Mouse (Mus musculus) heart, embryonic 11.5 days (tissue): Measurements from ENCODE around the gene Slc25a36. TPM values are rescaled to one million over a fixed set of nuclear protein-coding genes. Genes with fewer than 3 reads are reported as not detected.

Experiments used
- ATAC-seq: fragments of 200-750 bp; cut with Nextera tagmentation; replicated peaks from 2 replicates; pipeline ENCODE4 v1.8.0; 2017; ENCODE audit warnings: moderate library complexity; ENCODE audit not compliant: insufficient number of reproducible peaks, low FRiP score, low TSS enrichment
- H3K27ac ChIP-seq: fragments of 300-500 bp; sonication (generic); 2 replicates; pipeline ENCODE4 v1.5.1; 2014; ENCODE audit warnings: mild to moderate bottlenecking, low read depth, low read length
- H3K27me3 ChIP-seq: fragments of 300-500 bp; sonication (generic); 2 replicates; pipeline ENCODE4 v1.6.1; 2014; ENCODE audit warnings: mild to moderate bottlenecking, low read length, mixed read lengths; ENCODE audit not compliant: control insufficient read depth, insufficient read depth
- H3K36me3 ChIP-seq: fragments of 300-500 bp; sonication (generic); 2 replicates; pipeline ENCODE4 v1.6.1; 2014; ENCODE audit warnings: mild to moderate bottlenecking, low read length, moderate library complexity, mixed read lengths; ENCODE audit not compliant: control insufficient read depth, insufficient read depth
- H3K4me1 ChIP-seq: fragments of 300-500 bp; sonication (generic); 2 replicates; pipeline ENCODE4 v1.6.1; 2014; ENCODE audit warnings: low read length; ENCODE audit not compliant: control insufficient read depth, insufficient read depth
- H3K4me2 ChIP-seq: fragments of 300-500 bp; sonication (generic); 2 replicates; pipeline ENCODE4 v1.6.1; 2014; ENCODE audit warnings: mild to moderate bottlenecking, moderate library complexity
- H3K4me3 ChIP-seq: fragments of 300-500 bp; sonication (generic); 2 replicates; pipeline ENCODE4 v1.5.1; 2014; ENCODE audit warnings: low read depth, low read length
- H3K9ac ChIP-seq: fragments of 300-500 bp; sonication (generic); 2 replicates; pipeline ENCODE4 v1.6.1; 2014; ENCODE audit warnings: mild to moderate bottlenecking, low read depth, low read length, moderate library complexity
- H3K9me3 ChIP-seq: fragments of 300-500 bp; sonication (generic); replicated peaks from 2 replicates; pipeline ENCODE4 v1.6.1; 2016; ENCODE audit warnings: low read length; ENCODE audit not compliant: control insufficient read depth
- WGBS: fragments of 180-500 bp; shearing (Covaris S2); extraction: QIAGEN DNeasy Blood & Tissue Kit; methylation state at CpG from one replicate; pipeline ENCODE4 v1.1.7; 2014; ENCODE audit not compliant: insufficient replicate concordance; 5-methylcytosine and 5-hydroxymethylcytosine counted together
- polyA plus RNA-seq: library from polyadenylated mRNA; unstranded; fragments of >200 nt; fragmentation: Nextera tagmentation; extraction: Ambion mirVana; gene quantifications from 2 replicates; pipeline ENCODE4 v1.2.1, GENCODE M21; 2014

Gene Slc25a36
- polyA plus RNA-seq, 1 experiment from 2014 or later, result 79.6 TPM

- no peak overlapping the region for H3K27ac ChIP-seq
- no peaks in the 10 kb centered on the region for H3K36me3 ChIP-seq
- no peak for ATAC-seq
- no peak overlapping the region for H3K4me2 ChIP-seq
- H3K9ac ChIP-seq, result no peak overlapping the region
- H3K27me3 ChIP-seq, result no peaks in the 10 kb centered on the region
- H3K4me1 ChIP-seq, result peaks cover 10% of the 10 kb centered on the region; the same call in 1 of the 2 replicates
- no peak overlapping the region for H3K4me3 ChIP-seq
- no peaks in the 10 kb centered on the region for H3K9me3 ChIP-seq
- 60% methylated on average over 14 of the region's 14 CpGs for WGBS
Measured at GRCm38 (mm10) chr9:97055906-97056305, 55.1 kb downstream of the Slc25a36 start.

GRCm38 (mm10) chr9:97051176-97051575 is 59.8 kb downstream of the Slc25a36 start:
- no peaks in the 10 kb centered on the region for H3K36me3 ChIP-seq
- H3K9me3 ChIP-seq, result no peaks in the 10 kb centered on the region
- H3K4me2 ChIP-seq, result no peak overlapping the region
- no peak overlapping the region for H3K27ac ChIP-seq
- 57% methylated on average over 8 of the region's 8 CpGs for WGBS
- peaks cover 2% of the 10 kb centered on the region; the same call in 1 of the 2 replicates for H3K4me1 ChIP-seq
- H3K27me3 ChIP-seq, result no peaks in the 10 kb centered on the region
- no peak for ATAC-seq
- H3K4me3 ChIP-seq, result no peak overlapping the region
- H3K9ac ChIP-seq, result no peak overlapping the region

GRCm38 (mm10) chr9:97046240-97046639 is 64.7 kb downstream of the Slc25a36 start:
- H3K27me3 ChIP-seq, result no peaks in the 10 kb centered on the region
- no peaks in the 10 kb centered on the region for H3K4me1 ChIP-seq
- H3K27ac ChIP-seq, result no peak overlapping the region
- no peak overlapping the region for H3K9ac ChIP-seq
- no peaks in the 10 kb centered on the region for H3K9me3 ChIP-seq
- no peak overlapping the region for H3K4me3 ChIP-seq
- H3K4me2 ChIP-seq, result no peak overlapping the region
- no peak for ATAC-seq
- WGBS, result 86% methylated on average over 4 of the region's 4 CpGs
- H3K36me3 ChIP-seq, result no peaks in the 10 kb centered on the region

GRCm38 (mm10) chr9:97041633-97042032 is 69.3 kb downstream of the Slc25a36 start:
- Histone ChIP-seq H3K27me3 (no peaks in the 10 kb centered on the region), H3K4me3 (no peak overlapping the region), H3K4me1 (no peaks in the 10 kb centered on the region), H3K9me3 (no peaks in the 10 kb centered on the region), H3K9ac (no peak overlapping the region), H3K27ac (no peak overlapping the region), H3K4me2 (no peak overlapping the region), H3K36me3 (no peaks in the 10 kb centered on the region)
- no peak for ATAC-seq
- 78% methylated on average over 8 of the region's 8 CpGs for WGBS

GRCm38 (mm10) chr9:97038010-97038409 is 72.9 kb downstream of the Slc25a36 start:
- H3K36me3 ChIP-seq, result no peaks in the 10 kb centered on the region
- no peaks in the 10 kb centered on the region for H3K9me3 ChIP-seq
- no peak overlapping the region for H3K4me2 ChIP-seq
- H3K4me3 ChIP-seq, result no peak overlapping the region
- no peak for ATAC-seq
- no peaks in the 10 kb centered on the region for H3K27me3 ChIP-seq
- H3K9ac ChIP-seq, result no peak overlapping the region
- WGBS, result 87% methylated on average over 3 of the region's 3 CpGs
- no peaks in the 10 kb centered on the region for H3K4me1 ChIP-seq
- no peak overlapping the region for H3K27ac ChIP-seq

GRCm38 (mm10) chr9:97036656-97037055 is 74.3 kb downstream of the Slc25a36 start:
- Histone ChIP-seq H3K27me3 (no peaks in the 10 kb centered on the region), H3K27ac (no peak overlapping the region), H3K4me1 (no peaks in the 10 kb centered on the region), H3K36me3 (no peaks in the 10 kb centered on the region), H3K4me3 (no peak overlapping the region), H3K9ac (no peak overlapping the region), H3K9me3 (no peaks in the 10 kb centered on the region), H3K4me2 (no peak overlapping the region)
- WGBS, result 84% methylated on average over 7 of the region's 7 CpGs
- ATAC-seq, result no peak

- Histone ChIP-seq H3K36me3 (no peaks in the 10 kb centered on the region), H3K9me3 (no peaks in the 10 kb centered on the region), H3K9ac (no peak overlapping the region), H3K27me3 (no peaks in the 10 kb centered on the region), H3K4me2 (no peak overlapping the region), H3K4me3 (no peak overlapping the region), H3K4me1 (no peaks in the 10 kb centered on the region), H3K27ac (no peak overlapping the region)
- ATAC-seq, result no peak
- 72% methylated on average over 12 of the region's 12 CpGs for whole genome bisulfite sequencing
Measured at GRCm38 (mm10) chr9:97027361-97027760, 83.6 kb downstream of the Slc25a36 start.

- Histone ChIP-seq H3K9ac (no peak overlapping the region), H3K9me3 (no peaks in the 10 kb centered on the region), H3K27me3 (no peaks in the 10 kb centered on the region), H3K36me3 (no peaks in the 10 kb centered on the region), H3K4me3 (no peak overlapping the region), H3K27ac (no peak overlapping the region), H3K4me2 (no peak overlapping the region), H3K4me1 (no peaks in the 10 kb centered on the region)
- ATAC-seq, result no peak
- WGBS, result 73% methylated on average over 4 of the region's 4 CpGs
Measured at GRCm38 (mm10) chr9:97026006-97026405, 85.0 kb downstream of the Slc25a36 start.
